Mouse (Mus musculus) CH12.LX (cell line): ENCODE results near the gene Dab2. TPM values are rescaled to one million over a fixed set of nuclear protein-coding genes. Genes with fewer than 3 reads are reported as not detected.

Experiments used
- DNase-seq: peaks from one replicate; pipeline ENCODE4 v3.0.0-alpha.2; 2013; ENCODE audit errors: extremely low read depth
- H3K27ac ChIP-seq: 2 replicates; pipeline ENCODE4 v1.5.1; 2012; ENCODE audit warnings: low read depth, mild to moderate bottlenecking, control low read depth, moderate library complexity; ENCODE audit not compliant: insufficient read depth
- H3K27me3 ChIP-seq: replicated peaks from 2 replicates; pipeline ENCODE3; 2012; ENCODE audit warnings: inconsistent platforms
- H3K36me3 ChIP-seq, 2 experiments: replicated peaks in 1 of 2; 2 replicates each; pipeline versions ENCODE3 to v1.6.1; 2012; ENCODE audit warnings: inconsistent platforms in 1 of 2, low read length in 1 of 2, mild to moderate bottlenecking in 1 of 2, mixed read lengths in 1 of 2, moderate library complexity in 1 of 2; ENCODE audit not compliant: control insufficient read depth in 1 of 2, insufficient read depth in 1 of 2
- H3K4me1 ChIP-seq, 2 experiments: 2 replicates each; pipeline ENCODE4 v1.6.1; 2012; ENCODE audit warnings: inconsistent platforms in 1 of 2, moderate library complexity in 1 of 2; ENCODE audit not compliant: insufficient read depth in 2 of 2, control insufficient read depth in 1 of 2
- H3K4me2 ChIP-seq: 2 replicates; pipeline ENCODE4 v1.6.1; 2012; ENCODE audit warnings: low read depth, mild to moderate bottlenecking, control low read depth; ENCODE audit not compliant: poor library complexity, insufficient read depth, severe bottlenecking
- H3K4me3 ChIP-seq, 3 experiments: fragments of 150-350 bp in 1 of 3; sonication (generic) in 1 of 3; replicated peaks in 1 of 3; 2 replicates each; pipeline versions ENCODE3 to v1.5.1; 2011 to 2012; ENCODE audit warnings: low read depth in 2 of 3, low read length in 2 of 3, mild to moderate bottlenecking in 2 of 3, moderate library complexity in 2 of 3, control low read depth in 1 of 3, improper control_type of control experiment in 1 of 3, inconsistent platforms in 1 of 3, mixed read lengths in 1 of 3; ENCODE audit not compliant: poor library complexity in 1 of 3
- H3K79me2 ChIP-seq: replicated peaks from 2 replicates; pipeline ENCODE4 v1.6.1; 2012; ENCODE audit warnings: mild to moderate bottlenecking, moderate library complexity; ENCODE audit not compliant: control insufficient read depth, poor library complexity, insufficient read depth, severe bottlenecking; ENCODE audit errors: extremely low read depth
- H3K9ac ChIP-seq: 2 replicates; pipeline ENCODE4 v1.6.1; 2012; ENCODE audit warnings: low read depth, mild to moderate bottlenecking, control low read depth, moderate library complexity; ENCODE audit not compliant: insufficient read depth
- H3K9me3 ChIP-seq: replicated peaks from 2 replicates; pipeline ENCODE3; 2012; ENCODE audit warnings: low read length, inconsistent platforms, mixed read lengths
- BHLHE40 ChIP-seq: IDR thresholded peaks from 2 replicates; pipeline ENCODE4 v1.6.1; 2011; ENCODE audit warnings: mild to moderate bottlenecking, low read depth, low read length, improper control_type of control experiment
- CHD2 ChIP-seq: IDR thresholded peaks from 2 replicates; pipeline ENCODE4 v1.6.1; 2011; ENCODE audit warnings: low read length, improper control_type of control experiment
- CTCF ChIP-seq, 2 experiments: IDR thresholded peaks in 1 of 2; conservative IDR thresholded peaks in 1 of 2; 2 replicates each; pipeline ENCODE4 v1.5.1; 2011 to 2012; ENCODE audit warnings: low read depth in 2 of 2, low read length in 2 of 2, improper control_type of control experiment in 1 of 2, inconsistent platforms in 1 of 2, mild to moderate bottlenecking in 1 of 2, moderate library complexity in 1 of 2
- E2F4 ChIP-seq: IDR thresholded peaks from 2 replicates; pipeline ENCODE4 v1.6.1; 2011; ENCODE audit warnings: low read depth, low read length, improper control_type of control experiment; ENCODE audit not compliant: insufficient replicate concordance
- JUN ChIP-seq: IDR thresholded peaks from 2 replicates; pipeline ENCODE4 v1.6.1; 2011; ENCODE audit warnings: low read depth, mild to moderate bottlenecking, low read length, improper control_type of control experiment, moderate library complexity; ENCODE audit not compliant: insufficient read depth
- MAFK ChIP-seq: IDR thresholded peaks from 2 replicates; pipeline ENCODE4 v1.6.1; 2011; ENCODE audit warnings: low read length, improper control_type of control experiment; ENCODE audit not compliant: insufficient replicate concordance
- MAX ChIP-seq: IDR thresholded peaks from 2 replicates; pipeline ENCODE4 v1.6.1; 2011; ENCODE audit warnings: low read length, improper control_type of control experiment
- MXI1 ChIP-seq: IDR thresholded peaks from 2 replicates; pipeline ENCODE4 v1.6.1; 2011; ENCODE audit warnings: mild to moderate bottlenecking, low read depth, low read length, improper control_type of control experiment
- MYC ChIP-seq: IDR thresholded peaks from 2 replicates; pipeline ENCODE4 v1.6.1; 2011; ENCODE audit warnings: low read depth, mild to moderate bottlenecking, improper control_type of control experiment, low read length
- NELFE ChIP-seq: IDR thresholded peaks from 2 replicates; pipeline ENCODE4 v1.6.1; 2011; ENCODE audit warnings: low read depth, low read length, improper control_type of control experiment
- PAX5 ChIP-seq: IDR thresholded peaks from 2 replicates; pipeline ENCODE4 v1.6.1; 2012; ENCODE audit warnings: low read length, inconsistent platforms, mixed read lengths
- POLR2A ChIP-seq: IDR thresholded peaks from 2 replicates; pipeline ENCODE4 v1.6.1; 2011; ENCODE audit warnings: low read depth, mild to moderate bottlenecking, improper control_type of control experiment, low read length
- POLR2AphosphoS2 ChIP-seq: IDR thresholded peaks from 2 replicates; pipeline ENCODE4 v1.6.1; 2011; ENCODE audit warnings: low read depth, low read length, improper control_type of control experiment
- RCOR1 ChIP-seq: conservative IDR thresholded peaks from 2 replicates; pipeline ENCODE4 v1.6.1; 2012; ENCODE audit warnings: low read depth, mild to moderate bottlenecking, inconsistent platforms, low read length, improper control_type of control experiment
- SIN3A ChIP-seq: IDR thresholded peaks from 2 replicates; pipeline ENCODE4 v1.6.1; 2012; ENCODE audit warnings: low read length, improper control_type of control experiment, inconsistent platforms
- TCF12 ChIP-seq: IDR thresholded peaks from 2 replicates; pipeline ENCODE4 v1.6.1; 2014; ENCODE audit warnings: low read depth, mild to moderate bottlenecking, inconsistent platforms, low read length, improper control_type of control experiment
- USF1 ChIP-seq: IDR thresholded peaks from 2 replicates; pipeline ENCODE4 v1.6.1; 2014; ENCODE audit warnings: low read depth, mild to moderate bottlenecking, inconsistent platforms, low read length, improper control_type of control experiment
- ZKSCAN1 ChIP-seq: IDR thresholded peaks from 2 replicates; pipeline ENCODE4 v1.6.1; 2012; ENCODE audit warnings: low read depth, inconsistent platforms, low read length, improper control_type of control experiment, borderline replicate concordance
- ZMIZ1 ChIP-seq: IDR thresholded peaks from 2 replicates; pipeline ENCODE4 v1.6.1; 2012; ENCODE audit warnings: low read depth, mild to moderate bottlenecking, inconsistent platforms, low read length, improper control_type of control experiment
- dilution Hi-C: fragments of 300-500 bp; cut with MboI; formaldehyde crosslinking; loops from 2 replicates; pipeline ENCODE4 v1.14.3; 2020; ENCODE audit warnings: low sequenced_read_pairs; ENCODE audit not compliant: extremely low pct_unique_long_range_greater_than_20kb, extremely low pct_ligation_motif_present
- in situ Hi-C: fragments of 300-500 bp; cut with MboI; formaldehyde crosslinking; loops from 3 replicates; pipeline ENCODE4 v1.14.3; 2019; ENCODE audit warnings: low sequenced_read_pairs, low pct_ligation_motif_present, low pct_unique_long_range_greater_than_20kb, mixed read lengths
- polyA plus RNA-seq: library from polyadenylated mRNA; unstranded; fragments of >175 nt; gene quantifications from 2 replicates; pipeline ENCODE4 v1.2.1, GENCODE M21; 2012; ENCODE audit warnings: low read depth; ENCODE audit not compliant: insufficient read length
- total RNA-seq, 2 experiments: library from RNA; depleted of rRNA; stranded (reverse); fragments of 300-350 nt in 1 of 2; fragments of >200 nt in 1 of 2; gene quantifications; 2 replicates each; pipeline ENCODE4 v1.2.3; 2012 to 2014

Dab2 gene
- total and polyA plus RNA-seq, 3 experiments: 0.17 TPM; not detected in 1

GRCm38 (mm10) chr15:6387729-6388070 lies 88.1 kb downstream of the Dab2 start:
- H3K27me3 ChIP-seq: no peaks in the 10 kb centered on the region
- in situ Hi-C loops (no loop called here), dilution Hi-C loops (no loop called here)
- no peak overlapping the region for H3K4me2 ChIP-seq
- H3K9ac ChIP-seq: no peak overlapping the region
- H3K4me1 ChIP-seq: no peaks in the 10 kb centered on the region
- no peak overlapping the region for H3K27ac ChIP-seq
- no peaks in the 10 kb centered on the region for H3K9me3 ChIP-seq
- H3K4me3 ChIP-seq: no peak overlapping the region
- H3K79me2 ChIP-seq: no peaks in the 10 kb centered on the region
- H3K36me3 ChIP-seq: no peaks in the 10 kb centered on the region
- TF ChIP-seq JUN (no peak), TCF12 (no peak), MAX (no peak), ZKSCAN1 (no peak), PAX5 (no peak), SIN3A (no peak), CHD2 (no peak), POLR2A (no peak), BHLHE40 (no peak), MXI1 (no peak), RCOR1 (no peak), MAFK (no peak), NELFE (no peak), E2F4 (no peak)
- no peak for DNase-seq

- no peak overlapping the region for H3K27ac ChIP-seq
- no peaks in the 10 kb centered on the region for H3K4me1 ChIP-seq
- H3K79me2 ChIP-seq: no peaks in the 10 kb centered on the region
- H3K4me3 ChIP-seq: no peak overlapping the region
- no peak overlapping the region for H3K4me2 ChIP-seq
- no peaks in the 10 kb centered on the region for H3K27me3 ChIP-seq
- no peak for TF ChIP-seq E2F4
- no peak for TF ChIP-seq JUN
- TF ChIP-seq ZKSCAN1: no peak
- TF ChIP-seq POLR2AphosphoS2: no peak
- no peak for DNase-seq
- no peaks in the 10 kb centered on the region for H3K36me3 ChIP-seq
- no peak overlapping the region for H3K9ac ChIP-seq
- H3K9me3 ChIP-seq: no peaks in the 10 kb centered on the region
- dilution Hi-C loops: no loop called here
- in situ Hi-C loops: no loop called here
Measured at GRCm38 (mm10) chr15:6388146-6388545, 88.6 kb downstream of the Dab2 start.

- Histone ChIP-seq H3K4me3 (no peak overlapping the region), H3K4me1 (no peaks in the 10 kb centered on the region), H3K9me3 (no peaks in the 10 kb centered on the region), H3K9ac (no peak overlapping the region), H3K79me2 (no peaks in the 10 kb centered on the region), H3K36me3 (no peaks in the 10 kb centered on the region), H3K27ac (no peak overlapping the region), H3K4me2 (no peak overlapping the region), H3K27me3 (no peaks in the 10 kb centered on the region)
- dilution Hi-C loops: no loop called here
- in situ Hi-C loops: no loop called here
- DNase-seq: no peak
- no peak for TF ChIP-seq USF1
- no peak for TF ChIP-seq CTCF (conservative IDR thresholded peaks at IDR 0.05 in 1 of 2, IDR thresholded peaks at IDR 0.05 in 1 of 2; ENCODE audit: low read depth in 2 of 2, low read length in 2 of 2)
- no peak for TF ChIP-seq ZMIZ1
- no peak for TF ChIP-seq MAFK
- no peak for TF ChIP-seq MXI1
- no peak for TF ChIP-seq MAX
- TF ChIP-seq MYC: no peak
Measured at GRCm38 (mm10) chr15:6388631-6389030, 89.0 kb downstream of the Dab2 start.
